Mouse (Mus musculus) mouse trophoblast stem cell (cell line): ENCODE measurements around the gene Gnai3.

ENCODE experiments used
- in situ Hi-C, 2 experiments: fragments of 300-500 bp; cut with MseI, MboI; formaldehyde crosslinking; loops; 2 replicates in 1 of 2; 3 replicates in 1 of 2; pipeline ENCODE4 v1.15.1; 2025

Gene Gnai3

DNA sequence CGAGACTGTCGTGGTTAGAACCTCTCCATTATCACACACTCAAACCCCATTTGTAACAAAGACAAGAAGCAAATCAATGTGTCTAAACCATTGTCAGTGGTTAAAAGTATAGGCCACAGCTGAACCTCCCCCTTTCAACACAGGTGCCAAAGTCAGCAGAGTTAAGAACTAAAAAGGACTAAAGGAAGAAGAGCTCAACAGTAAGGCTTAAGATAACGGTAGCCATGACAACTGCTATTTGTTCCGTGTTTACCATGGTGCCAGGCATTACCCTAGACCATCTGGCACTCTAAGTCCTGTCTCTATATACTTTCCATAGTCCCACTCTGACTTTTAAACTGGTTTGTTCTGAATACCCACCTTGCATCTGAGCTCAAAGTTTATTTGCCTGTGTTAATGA is 33.3 kb downstream of the Gnai3 start:
- in situ Hi-C loops: no loop called here

DNA sequence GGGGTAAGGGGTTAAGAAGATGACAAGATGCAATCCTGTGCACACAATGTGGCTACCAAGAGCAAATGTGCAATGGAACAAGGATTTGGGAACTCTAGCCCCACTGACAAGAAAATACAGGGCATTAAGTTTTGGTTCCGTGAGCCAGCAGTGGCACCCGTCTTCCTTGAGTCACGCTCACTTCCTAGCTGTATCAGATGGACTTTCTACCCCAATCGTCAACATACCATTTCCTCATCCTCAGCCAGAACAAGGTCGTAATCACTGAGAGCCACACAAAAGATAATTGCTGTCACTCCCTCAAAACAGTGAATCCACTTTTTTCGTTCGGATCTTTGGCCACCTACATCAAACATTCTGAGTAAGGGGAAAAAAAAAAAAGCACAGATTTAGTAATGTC is 33.7 kb downstream of the Gnai3 start:
- in situ Hi-C loops: no loop called here

DNA sequence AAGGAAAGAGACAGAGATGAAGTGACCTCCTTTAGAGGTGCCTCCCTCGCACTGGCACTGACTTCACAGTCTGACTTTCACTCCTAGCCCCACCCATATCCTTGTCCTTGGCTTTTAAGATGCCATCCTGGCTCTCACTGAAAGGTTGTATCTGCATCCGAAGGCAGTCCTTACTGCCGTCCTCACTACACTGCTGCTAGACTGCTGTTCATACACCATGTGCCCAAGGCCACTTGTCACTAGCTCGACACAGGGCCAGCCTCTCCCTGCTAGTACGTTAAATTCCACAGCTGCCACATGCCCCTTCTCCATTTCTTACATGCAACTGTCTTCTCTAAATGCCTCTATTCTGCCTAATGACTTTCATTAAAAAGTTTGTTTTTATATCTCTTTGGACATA is 34.6 kb downstream of the Gnai3 start:
- in situ Hi-C loops: no loop called here

DNA sequence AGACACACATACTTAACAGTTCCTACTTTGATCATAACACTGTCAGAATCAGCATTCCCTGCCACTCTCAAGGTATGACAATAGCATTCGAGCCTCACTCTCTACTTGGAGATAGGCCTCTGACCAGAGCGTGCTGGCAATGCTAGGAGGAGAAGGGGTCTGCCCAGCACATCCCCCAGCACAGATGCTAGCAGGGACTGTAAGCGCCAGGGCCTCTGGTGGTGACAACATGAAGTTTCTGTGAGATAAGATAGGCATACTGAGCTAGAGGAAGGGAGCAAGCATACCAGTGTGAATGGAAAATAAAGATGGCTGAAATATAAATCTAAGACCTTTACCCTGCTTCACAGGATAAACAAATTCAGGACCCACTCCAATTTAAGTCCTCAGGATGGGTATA is 40.7 kb downstream of the Gnai3 start:
- in situ Hi-C loops: no loop called here

DNA sequence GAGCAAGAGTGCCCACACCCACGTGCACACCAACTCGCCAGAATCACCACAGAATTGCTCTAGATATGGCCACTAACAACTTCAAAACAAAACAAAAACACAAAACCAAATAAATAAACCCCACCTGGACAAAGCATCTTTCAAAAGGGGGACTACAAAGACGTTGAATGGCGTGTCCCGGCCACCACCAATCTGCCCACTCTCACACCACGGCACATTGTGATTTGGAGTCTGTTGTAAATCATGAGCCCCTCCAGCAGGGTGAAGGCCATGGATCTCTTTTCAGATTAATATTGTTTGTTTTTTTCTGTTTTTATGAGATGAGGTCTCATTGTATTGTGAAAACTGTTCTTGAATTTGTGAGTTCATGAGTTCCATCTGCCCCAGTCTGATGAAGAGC is 43.9 kb downstream of the Gnai3 start:
- in situ Hi-C loops: no loop called here

DNA sequence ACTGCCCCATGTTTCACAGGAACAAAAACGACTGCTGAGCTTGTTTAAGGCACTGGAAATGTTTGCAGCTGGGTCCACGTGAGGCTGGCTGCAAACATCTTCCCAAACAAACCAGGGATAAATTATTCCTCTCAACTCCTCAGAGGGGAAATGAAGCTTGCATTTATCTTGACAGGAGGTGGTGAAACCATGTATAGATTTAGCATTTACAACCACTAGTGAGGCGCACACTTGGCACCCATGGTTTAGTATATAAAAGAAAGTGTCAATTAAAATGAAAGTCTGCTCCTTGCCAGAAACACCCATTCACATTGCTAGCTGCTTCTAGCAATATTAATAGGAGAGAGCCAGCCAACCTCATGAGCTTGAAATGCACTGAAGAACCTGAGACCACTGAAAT is 44.4 kb downstream of the Gnai3 start:
- in situ Hi-C loops: no loop called here

DNA sequence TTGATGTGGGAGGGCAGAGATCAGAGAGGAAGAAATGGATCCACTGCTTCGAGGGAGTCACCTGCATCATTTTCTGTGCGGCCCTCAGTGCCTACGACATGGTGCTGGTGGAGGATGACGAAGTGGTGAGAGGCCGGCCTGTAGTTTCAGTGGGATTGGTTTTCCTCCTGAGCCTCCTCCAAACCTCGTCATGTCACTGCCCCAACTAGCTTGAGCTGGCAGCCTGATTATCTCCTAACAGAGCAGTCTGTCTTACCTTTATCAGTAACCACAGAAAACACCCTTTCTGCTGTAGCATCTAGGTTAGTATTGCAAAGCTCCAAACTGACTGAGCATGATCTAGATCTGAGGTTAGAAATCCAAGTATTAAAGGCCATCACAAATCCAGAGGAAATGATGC is 47.6 kb downstream of the Gnai3 start:
- in situ Hi-C loops: no loop called here

DNA sequence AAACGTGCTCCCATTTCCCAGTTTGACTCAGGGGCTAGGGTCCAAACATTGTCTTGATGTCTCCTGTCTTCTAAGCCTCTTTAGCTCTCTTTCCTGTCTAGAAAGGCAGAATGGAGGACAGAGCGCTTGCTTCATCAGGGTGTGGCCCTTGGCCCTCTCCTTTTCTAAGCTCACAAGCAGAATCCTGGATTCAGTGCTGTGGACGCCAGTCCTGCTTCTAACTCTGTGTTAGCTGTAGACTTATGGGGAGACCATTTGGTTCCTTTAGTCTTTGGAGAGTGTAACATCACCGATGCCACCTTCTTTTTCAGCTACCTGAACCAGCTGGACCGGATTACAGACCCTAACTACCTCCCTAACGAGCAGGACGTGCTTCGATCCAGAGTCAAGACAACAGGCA is 48.3 kb downstream of the Gnai3 start:
- in situ Hi-C loops: no loop called here

DNA sequence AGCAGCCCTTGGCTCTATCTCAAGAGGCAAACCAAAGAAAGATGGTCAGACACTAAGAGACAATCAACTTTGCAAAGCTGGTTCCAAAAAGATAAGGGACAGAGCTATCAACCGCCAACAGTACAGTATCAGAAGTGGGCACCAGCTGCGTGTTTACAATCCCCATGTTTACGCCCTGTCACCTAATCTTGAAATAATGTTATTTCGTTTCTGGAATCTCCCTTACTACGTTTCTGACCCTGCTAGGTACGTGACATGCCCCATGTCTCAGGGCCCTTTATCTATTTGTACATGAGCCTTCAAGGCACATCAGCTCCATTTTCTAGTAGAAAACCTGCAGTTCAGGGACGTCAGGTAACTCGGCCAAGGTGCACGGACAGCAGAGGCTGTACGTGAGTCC is 49.2 kb downstream of the Gnai3 start:
- in situ Hi-C loops: no loop called here

DNA sequence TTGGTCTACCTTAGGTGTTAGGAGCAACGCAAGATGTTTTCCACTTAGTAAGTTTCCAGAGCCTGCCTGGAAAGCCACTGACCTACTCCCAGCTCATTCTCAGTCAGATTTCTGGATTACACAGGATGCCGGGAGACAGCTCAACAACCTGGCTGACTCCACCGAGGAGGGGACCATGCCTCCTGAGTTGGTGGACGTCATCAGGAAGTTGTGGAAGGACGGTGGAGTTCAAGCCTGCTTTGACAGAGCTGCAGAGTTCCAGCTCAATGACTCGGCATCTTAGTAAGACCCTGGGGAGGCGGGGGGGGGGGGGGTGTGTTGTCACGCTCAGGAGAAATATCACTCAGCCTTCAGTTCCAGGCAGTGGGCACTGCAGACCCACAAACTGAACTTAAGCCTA is 49.7 kb downstream of the Gnai3 start:
- in situ Hi-C loops: no loop called here

DNA sequence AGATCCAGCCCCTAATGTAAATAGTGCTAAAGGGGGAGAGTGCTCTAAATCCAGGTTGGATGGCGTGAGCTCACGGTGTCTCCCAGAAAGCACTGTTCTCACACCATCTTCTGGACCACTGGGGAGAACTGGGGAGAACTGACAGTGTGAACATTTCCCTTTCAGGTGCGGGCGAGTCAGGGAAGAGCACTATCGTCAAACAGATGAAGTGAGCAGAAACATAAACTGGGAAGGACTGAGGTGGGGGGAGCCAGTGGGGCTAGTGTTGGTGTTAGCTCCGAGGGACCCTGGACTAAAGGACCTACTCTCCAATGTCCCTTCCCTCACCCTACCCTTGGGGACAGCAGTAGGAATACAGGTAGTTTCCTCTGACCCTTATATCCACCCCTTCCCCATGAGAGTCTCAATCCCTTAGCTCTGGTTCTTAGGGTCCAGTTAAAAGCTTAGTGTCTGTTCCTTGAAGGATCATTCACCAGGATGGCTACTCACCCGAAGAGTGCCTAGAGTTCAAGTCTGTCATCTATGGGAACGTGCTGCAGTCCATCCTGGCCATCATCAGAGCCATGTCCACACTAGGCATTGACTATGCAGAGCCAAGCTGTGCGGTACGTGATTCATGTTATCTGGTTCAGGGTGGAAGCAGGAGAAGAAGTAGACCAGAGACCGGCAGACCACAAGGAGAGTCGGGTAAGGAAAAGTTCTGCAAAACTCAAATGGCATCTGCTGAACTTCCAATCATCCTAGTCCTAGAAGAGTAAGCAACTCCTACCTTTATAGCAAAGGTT is 50.8 kb downstream of the Gnai3 start:
- in situ Hi-C loops: no loop called here

DNA sequence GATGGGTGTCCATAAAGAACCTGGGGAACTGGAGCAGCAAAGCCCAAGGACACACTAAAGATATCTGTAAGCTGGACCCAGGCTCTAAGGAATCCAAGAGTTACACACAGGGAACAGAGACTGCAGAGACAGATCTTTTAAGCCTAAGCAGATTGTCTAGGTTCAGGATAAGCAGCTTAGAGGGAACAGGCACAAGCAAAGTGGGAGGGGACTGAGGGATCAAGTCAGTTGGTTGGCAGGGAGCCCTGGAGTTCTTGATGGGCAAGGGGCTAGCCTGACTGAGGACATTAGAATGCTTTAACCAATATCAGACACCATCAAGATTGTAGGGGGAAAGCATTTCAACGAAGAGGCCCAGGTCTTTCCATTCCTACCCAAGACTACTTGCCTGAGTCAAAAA is 51.8 kb downstream of the Gnai3 start:
- in situ Hi-C loops: no loop called here

DNA sequence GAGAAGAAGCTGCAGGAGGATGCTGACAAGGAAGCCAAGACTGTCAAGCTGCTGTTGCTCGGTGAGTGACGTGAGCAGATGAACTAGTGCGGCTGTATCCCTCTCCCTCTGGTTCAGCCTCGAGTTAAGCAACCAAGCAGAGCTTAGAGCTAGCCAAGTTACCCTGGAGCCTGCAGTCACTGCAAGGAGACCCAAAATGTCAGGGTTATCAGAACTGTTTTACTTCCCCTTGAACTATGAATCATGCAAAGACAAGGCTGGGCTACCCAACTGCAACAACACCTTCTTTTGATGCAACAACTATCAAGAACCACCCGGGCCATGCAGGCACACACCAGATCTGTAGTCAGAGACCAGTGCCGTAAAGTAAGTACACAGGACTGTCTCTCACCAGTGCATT is 52.6 kb downstream of the Gnai3 start:
- in situ Hi-C loops: no loop called here

DNA sequence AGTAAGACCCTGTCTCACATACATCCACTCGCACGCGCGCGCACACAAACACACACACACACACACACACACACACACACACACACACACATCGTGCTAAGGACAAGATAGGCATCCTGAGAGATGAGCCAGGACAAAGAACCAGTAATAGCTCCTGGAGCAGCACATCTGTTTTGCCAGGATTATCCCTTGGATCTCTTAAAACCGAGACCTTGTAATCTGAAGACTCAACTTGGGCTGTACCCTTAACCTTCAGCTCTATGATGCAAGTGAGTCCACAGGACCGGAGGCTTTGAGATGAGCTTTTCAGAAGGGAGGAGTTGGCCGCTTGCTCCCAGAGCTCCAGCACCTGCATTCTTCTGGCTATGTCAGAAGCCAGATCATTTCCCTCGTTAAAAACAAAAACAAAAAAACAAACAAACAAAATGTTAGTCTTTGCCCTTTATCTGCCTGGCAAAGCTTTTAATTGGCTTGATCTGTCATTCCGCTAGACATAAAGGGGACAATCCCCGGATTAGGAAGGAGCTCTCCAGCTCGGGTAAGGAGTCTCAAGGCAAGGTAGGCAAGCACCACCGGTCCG is 53.3 kb downstream of the Gnai3 start, which contains the start of gene Gnat2:
TSS of gene Gnat2 (plus strand) at position 254 of the 580 bp plus-strand sequence.
- in situ Hi-C loops: no loop called here

DNA sequence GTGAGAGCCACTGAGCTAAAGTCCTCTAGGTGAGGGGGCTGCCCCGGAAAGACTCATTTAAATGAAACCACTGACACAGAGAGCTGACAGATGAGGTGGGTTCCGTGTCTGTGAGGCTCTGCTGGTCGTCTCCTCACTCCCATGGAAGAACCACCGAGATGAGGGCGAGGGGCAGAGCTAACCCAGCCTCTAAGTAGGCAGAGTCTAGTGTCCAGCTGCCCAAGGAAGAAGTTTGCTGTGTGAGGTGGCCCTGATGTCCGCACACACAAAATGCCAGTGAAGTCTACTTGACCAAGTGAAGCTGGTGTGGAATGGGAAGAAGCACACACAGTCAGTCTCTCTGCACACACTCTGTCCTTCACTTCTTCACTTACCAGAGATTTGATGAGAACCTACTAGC is 53.9 kb downstream of the Gnai3 start:
- in situ Hi-C loops: no loop called here

DNA sequence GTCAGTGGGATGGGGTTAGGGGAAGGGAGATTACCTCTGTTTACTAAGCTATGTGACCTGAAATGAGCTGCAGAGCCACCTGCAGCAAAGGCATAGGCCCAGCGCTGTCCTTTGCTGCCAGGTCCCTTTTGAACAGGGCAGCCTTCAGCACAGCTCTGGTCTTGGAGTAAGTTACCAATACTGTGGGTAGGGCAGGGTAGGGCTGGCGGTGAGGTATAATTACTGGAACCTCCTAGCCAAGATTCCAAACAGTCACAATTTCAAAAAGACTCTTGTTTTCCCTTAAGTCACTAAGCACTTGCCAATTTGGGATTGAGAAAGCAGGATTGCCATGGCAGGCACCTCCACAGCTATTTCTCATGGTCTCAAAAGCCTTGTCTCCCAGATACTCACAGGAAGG is 55.4 kb downstream of the Gnai3 start:
- in situ Hi-C loops: no loop called here

DNA sequence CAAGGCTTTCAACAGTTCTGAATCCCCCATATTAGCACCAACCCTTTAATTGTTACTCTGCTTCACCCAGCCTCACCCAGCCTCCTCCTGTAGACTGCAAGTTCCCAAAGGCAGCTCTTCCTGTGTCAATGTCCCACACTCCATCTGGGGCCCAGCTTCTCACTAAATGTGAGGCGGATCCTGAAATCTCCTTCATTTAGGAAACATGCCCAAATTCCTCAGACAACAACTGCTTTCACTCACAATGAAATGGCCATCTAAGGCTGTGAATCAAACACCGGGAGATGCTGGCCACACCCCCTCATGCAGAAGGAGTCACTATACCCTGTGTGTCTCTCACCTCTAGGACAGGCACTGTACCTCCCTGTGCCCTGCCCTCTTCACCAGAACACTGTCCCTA is 56.0 kb downstream of the Gnai3 start:
- in situ Hi-C loops: no loop called here

DNA sequence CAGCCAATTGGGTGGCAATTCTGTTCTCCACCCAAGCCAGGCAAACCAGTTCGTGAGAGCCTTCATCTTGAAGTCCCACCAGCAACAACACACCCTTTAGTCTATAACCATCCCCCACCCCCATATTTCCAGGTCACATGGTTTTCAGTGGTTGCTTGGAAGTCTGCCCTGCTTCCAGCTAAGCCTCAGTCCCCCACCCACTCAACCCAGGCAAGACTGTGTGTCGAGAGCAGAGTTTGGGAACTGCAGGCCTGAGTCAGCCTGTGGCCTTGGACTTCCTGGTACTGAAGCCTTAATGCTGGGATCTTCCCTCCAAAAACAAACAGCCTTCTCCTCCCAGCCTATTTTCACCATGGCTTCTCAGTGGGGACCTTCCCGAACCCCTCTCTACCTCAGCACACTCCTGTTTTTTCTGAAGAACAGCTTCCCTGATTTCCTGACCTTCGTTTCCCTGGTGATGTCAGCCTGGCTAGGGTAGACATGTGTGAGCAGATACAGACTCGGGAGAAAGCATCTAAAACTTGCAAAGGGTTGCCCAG is 57.0 kb downstream of the Gnai3 start:
- in situ Hi-C loops: no loop called here

DNA sequence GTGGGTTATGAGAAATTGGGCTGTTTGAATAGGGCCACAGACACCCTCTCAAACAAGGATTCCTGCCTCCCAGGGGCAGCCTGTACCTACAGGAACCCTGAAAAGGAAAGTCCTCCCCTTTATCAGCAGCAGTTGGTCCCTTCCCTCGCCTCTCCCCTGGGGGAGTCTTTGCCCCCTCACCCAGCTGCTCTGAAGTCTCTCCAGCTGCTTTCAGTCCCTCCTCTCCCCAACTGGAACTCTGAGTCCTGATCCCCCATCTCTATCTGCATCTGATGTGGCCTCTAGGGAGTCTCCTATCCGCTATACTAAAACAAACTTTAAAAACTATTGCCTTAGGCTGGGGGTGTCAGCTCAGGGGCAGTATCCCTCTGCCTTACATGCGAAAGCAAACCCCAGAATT is 58.6 kb downstream of the Gnai3 start:
- in situ Hi-C loops: no loop called here

DNA sequence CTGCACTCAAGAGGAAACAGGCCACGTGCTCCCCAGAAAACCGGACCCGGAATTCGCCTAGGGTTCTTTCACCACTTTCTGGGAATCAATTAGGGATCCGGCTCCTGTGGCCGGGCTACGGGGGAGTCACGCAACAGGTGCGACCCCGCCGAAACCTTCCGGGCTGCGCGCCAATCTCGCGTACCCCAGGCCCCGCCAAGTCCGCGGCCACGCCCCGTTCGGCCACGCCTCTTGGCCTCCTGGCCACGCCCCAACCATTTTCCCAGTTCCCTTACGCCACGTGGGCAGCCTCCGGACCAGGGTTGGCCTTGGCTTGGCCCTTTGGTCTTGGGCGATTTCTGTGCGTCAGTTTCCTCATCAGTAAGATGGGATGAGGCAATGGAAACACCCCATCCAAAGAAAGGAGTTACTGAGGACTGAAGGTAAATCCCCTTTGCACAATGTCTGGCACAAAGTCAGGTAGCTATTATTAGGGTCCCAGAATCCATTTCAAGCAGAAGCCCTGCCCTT is 59.4 kb downstream of the Gnai3 start, which contains the start of gene Ampd2:
TSS of gene Ampd2 (minus strand) at position 182 of the 510 bp plus-strand sequence.
- in situ Hi-C loops: no loop called here

DNA sequence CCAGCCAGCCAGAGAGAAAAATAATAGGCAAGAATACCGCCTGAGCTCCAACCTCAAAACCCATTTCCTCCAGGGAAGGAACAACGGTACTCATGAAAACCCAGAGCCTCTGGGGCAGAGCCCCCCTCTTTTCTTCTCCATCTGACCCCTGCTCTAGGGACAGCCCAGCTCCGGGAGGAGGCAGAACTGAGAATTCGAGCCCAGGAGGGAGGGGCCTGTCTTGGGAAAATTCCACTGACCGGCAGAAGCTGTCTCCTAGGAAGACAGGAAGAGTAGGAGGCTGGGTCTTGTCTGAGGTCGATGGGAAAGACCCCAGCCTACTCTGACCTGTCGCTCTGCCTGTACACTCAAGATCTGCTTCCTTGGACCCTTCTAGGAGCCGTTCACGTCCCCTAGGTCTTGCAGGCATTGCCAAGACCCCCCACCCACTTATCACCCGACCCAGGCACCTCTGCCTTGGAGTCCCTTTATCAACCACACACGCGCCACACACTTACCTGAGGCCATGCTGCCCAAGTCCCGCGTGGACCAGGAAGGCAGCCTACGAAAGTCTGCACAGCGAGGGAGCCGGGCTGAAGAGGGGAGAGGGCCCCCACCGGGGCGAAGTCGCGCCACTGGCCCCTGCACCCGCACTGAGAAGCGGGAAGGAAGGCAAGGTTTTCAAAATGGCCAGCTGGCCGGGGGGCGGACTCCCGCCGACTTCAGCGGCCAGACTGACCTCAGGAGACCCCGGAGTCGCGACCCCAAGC is 60.1 kb downstream of the Gnai3 start:
- in situ Hi-C loops: no loop called here

DNA sequence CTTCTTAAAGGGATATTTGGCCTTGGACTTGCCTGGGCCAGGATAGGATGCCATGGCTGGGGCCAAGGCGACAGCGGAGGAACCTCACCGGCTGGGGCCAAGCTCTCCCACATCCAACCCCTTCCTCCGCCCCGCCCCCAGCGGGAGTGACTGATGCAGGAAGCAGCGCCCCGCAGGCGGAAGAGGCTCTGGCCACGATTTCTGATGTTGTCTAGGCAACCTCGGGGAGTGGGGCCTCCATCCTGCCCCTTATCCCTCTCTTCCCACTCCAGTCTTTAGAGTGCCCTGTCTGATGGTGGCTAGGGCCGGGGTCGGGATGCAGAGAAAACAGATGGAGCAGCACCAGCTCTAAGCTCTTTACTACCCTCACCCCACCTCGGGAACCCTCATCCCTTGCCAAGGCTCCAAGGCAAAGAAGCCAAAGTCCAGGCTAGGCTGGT is 60.6 kb downstream of the Gnai3 start:
- in situ Hi-C loops: no loop called here
